Mouse (Mus musculus): ENCODE data around the gene Klhl2. TPM values are rescaled to one million over a fixed set of nuclear protein-coding genes. Genes with fewer than 3 reads are reported as not detected.

Klhl2 gene
- polyA plus RNA-seq, 1 experiment, result 2.5 TPM

GRCm38 (mm10) chr8:64691591-64692401, 158.0 kb downstream of the Klhl2 start:
- H3K36me3 ChIP-seq (ENCODE audit: control insufficient read depth, insufficient read depth, low read length), result no peaks in the 10 kb centered on the region
- peaks cover 6% of the 10 kb centered on the region for H3K4me1 ChIP-seq (ENCODE audit: control insufficient read depth, insufficient read depth, low read length)
- H3K27ac ChIP-seq (ENCODE audit: control insufficient read depth, insufficient read depth, low read depth, low read length), result no peak overlapping the region
- H3K27me3 ChIP-seq (ENCODE audit: control insufficient read depth, insufficient read depth, low read length), result no peaks in the 10 kb centered on the region
- H3K4me3 ChIP-seq (ENCODE audit: control insufficient read depth, low read depth, low read length), result peak overlapping the region; percentile 82
- TF ChIP-seq CTCF (IDR thresholded peaks at IDR 0.05; ENCODE audit: control insufficient read depth, insufficient read depth, insufficient replicate concordance, low read depth, low read length) (no peak), POLR2A (IDR thresholded peaks at IDR 0.05; ENCODE audit: control insufficient read depth, low read depth, low read length) (no peak)

GRCm38 (mm10) chr8:64690845-64691244, 159.0 kb downstream of the Klhl2 start:
- Histone ChIP-seq H3K27ac (ENCODE audit: control insufficient read depth, insufficient read depth, low read depth, low read length) (no peak overlapping the region), H3K4me3 (ENCODE audit: control insufficient read depth, low read depth, low read length) (no peak overlapping the region), H3K4me1 (ENCODE audit: control insufficient read depth, insufficient read depth, low read length) (peaks cover 6% of the 10 kb centered on the region), H3K27me3 (ENCODE audit: control insufficient read depth, insufficient read depth, low read length) (no peaks in the 10 kb centered on the region), H3K36me3 (ENCODE audit: control insufficient read depth, insufficient read depth, low read length) (no peaks in the 10 kb centered on the region)
- TF ChIP-seq CTCF (IDR thresholded peaks at IDR 0.05; ENCODE audit: control insufficient read depth, insufficient read depth, insufficient replicate concordance, low read depth, low read length) (no peak), POLR2A (IDR thresholded peaks at IDR 0.05; ENCODE audit: control insufficient read depth, low read depth, low read length) (no peak)

GRCm38 (mm10) chr8:64690306-64690705, 159.5 kb downstream of the Klhl2 start:
- peaks cover 6% of the 10 kb centered on the region for H3K4me1 ChIP-seq (ENCODE audit: control insufficient read depth, insufficient read depth, low read length)
- no peak for TF ChIP-seq POLR2A (IDR thresholded peaks at IDR 0.05; ENCODE audit: control insufficient read depth, low read depth, low read length)
- TF ChIP-seq CTCF (IDR thresholded peaks at IDR 0.05; ENCODE audit: control insufficient read depth, insufficient read depth, insufficient replicate concordance, low read depth, low read length), result no peak
- no peaks in the 10 kb centered on the region for H3K27me3 ChIP-seq (ENCODE audit: control insufficient read depth, insufficient read depth, low read length)
- H3K4me3 ChIP-seq (ENCODE audit: control insufficient read depth, low read depth, low read length), result no peak overlapping the region
- no peak overlapping the region for H3K27ac ChIP-seq (ENCODE audit: control insufficient read depth, insufficient read depth, low read depth, low read length)
- H3K36me3 ChIP-seq (ENCODE audit: control insufficient read depth, insufficient read depth, low read length), result no peaks in the 10 kb centered on the region

Other genes starting within 250 kb of the Klhl2 start
- gene Cpe, start 157.0 kb downstream of the Klhl2 start, polyA plus RNA-seq (2012; rRNA removed), result 30.7 and 42.5 TPM in 2 replicates
- 6.6 and 9.9 TPM in 2 replicates for gene Msmo1, start 116.2 kb downstream of the Klhl2 start, polyA plus RNA-seq (2012; rRNA removed)
- gene Tmem192, start 97.2 kb upstream of the Klhl2 start, polyA plus RNA-seq (2012; rRNA removed), result 19.9 TPM in 2 replicates
- gene Trim75, start 137.8 kb upstream of the Klhl2 start, polyA plus RNA-seq (2012; rRNA removed), result not detected in 2 replicates
- gene Trim61, start 168.5 kb upstream of the Klhl2 start, polyA plus RNA-seq (2012; rRNA removed), result 0.06 TPM in 1 of 2 replicates, not detected in the other
- gene Trim60, start 168.6 kb upstream of the Klhl2 start, polyA plus RNA-seq (2012; rRNA removed), result 0.05 TPM in 1 of 2 replicates, not detected in the other
- gene Apela, start 187.3 kb upstream of the Klhl2 start, polyA plus RNA-seq (2012; rRNA removed), result not detected in 2 replicates
- gene Gm10663, start 225.0 kb upstream of the Klhl2 start, polyA plus RNA-seq (2012; rRNA removed), result not detected in 2 replicates

Measured in testis, adult 2 months (tissue).